Mouse (Mus musculus) ES-E14 (cell line): Measurements from ENCODE around the gene Prdm5. TPM values are rescaled to one million over a fixed set of nuclear protein-coding genes. Genes with fewer than 3 reads are reported as not detected.

ENCODE experiments used
- DNase-seq: peaks from one replicate; pipeline ENCODE4 v3.0.0-alpha.2; 2013; ENCODE audit warnings: low read depth, low spot score
- H3K27ac ChIP-seq: 2 replicates; pipeline ENCODE4 v1.5.1; 2012; ENCODE audit warnings: low read depth, mild to moderate bottlenecking, low read length, moderate library complexity, mixed read lengths; ENCODE audit not compliant: poor library complexity, insufficient read depth, severe bottlenecking
- H3K36me3 ChIP-seq: 2 replicates; pipeline ENCODE4 v1.6.1; 2012; ENCODE audit warnings: mild to moderate bottlenecking, low read length, moderate library complexity, mixed read lengths; ENCODE audit not compliant: control insufficient read depth, poor library complexity, insufficient read depth, severe bottlenecking
- H3K4me1 ChIP-seq, 2 experiments: fragments of 150-350 bp in 1 of 2; sonication (generic) in 1 of 2; 2 replicates each; pipeline ENCODE4 v1.6.1; 2012; ENCODE audit warnings: low read length in 2 of 2, mild to moderate bottlenecking in 1 of 2, mixed read lengths in 1 of 2; ENCODE audit not compliant: control insufficient read depth in 2 of 2, insufficient read depth in 2 of 2, poor library complexity in 1 of 2
- H3K4me3 ChIP-seq, 2 experiments: fragments of 150-350 bp in 1 of 2; sonication (generic) in 1 of 2; 2 replicates each; pipeline ENCODE4 v1.5.1; 2012; ENCODE audit warnings: low read length in 2 of 2, low read depth in 1 of 2, mild to moderate bottlenecking in 1 of 2, mixed read lengths in 1 of 2; ENCODE audit not compliant: insufficient read depth in 1 of 2, poor library complexity in 1 of 2, severe bottlenecking in 1 of 2
- H3K9ac ChIP-seq: 2 replicates; pipeline ENCODE4 v1.6.1; 2012; ENCODE audit warnings: low read depth, mild to moderate bottlenecking, low read length, mixed read lengths; ENCODE audit not compliant: poor library complexity, insufficient read depth, severe bottlenecking
- H3K9me3 ChIP-seq: fragments of 150-350 bp; sonication (generic); 2 replicates; pipeline ENCODE4 v1.6.1; 2012; ENCODE audit warnings: low read depth, mild to moderate bottlenecking, low read length; ENCODE audit not compliant: control insufficient read depth, insufficient read depth
- CHD2 ChIP-seq: IDR thresholded peaks from 2 replicates; pipeline ENCODE4 v1.6.1; 2014; ENCODE audit warnings: mild to moderate bottlenecking, low read depth, low read length, inconsistent platforms
- HCFC1 ChIP-seq: IDR thresholded peaks from 2 replicates; pipeline ENCODE4 v1.6.1; 2012; ENCODE audit warnings: low read length, inconsistent platforms, borderline replicate concordance; ENCODE audit not compliant: insufficient read depth
- MAFK ChIP-seq: IDR thresholded peaks from 2 replicates; pipeline ENCODE4 v1.6.1; 2014; ENCODE audit warnings: mild to moderate bottlenecking, low read depth, low read length, inconsistent platforms; ENCODE audit not compliant: insufficient read depth
- ZC3H11A ChIP-seq: IDR thresholded peaks from 2 replicates; pipeline ENCODE4 v1.6.1; 2012; ENCODE audit warnings: low read depth, mild to moderate bottlenecking, inconsistent platforms, low read length, borderline replicate concordance
- ZNF384 ChIP-seq: IDR thresholded peaks from 2 replicates; pipeline ENCODE4 v1.6.1; 2012; ENCODE audit warnings: low read depth, low read length, inconsistent platforms
- in situ Hi-C, 2 experiments: fragments of 600-800 bp; cut with MboI; formaldehyde crosslinking; loops; one replicate each; pipeline ENCODE4 v1.15.1; 2025; ENCODE audit warnings: low sequenced_read_pairs in 2 of 2, inconsistent platforms in 1 of 2; ENCODE audit not compliant: unreplicated experiment in 2 of 2
- total RNA-seq: library from RNA; depleted of rRNA; stranded (reverse); fragments of 300-350 nt; gene quantifications from 2 replicates; pipeline ENCODE4 v1.2.3, GENCODE M21; 2012

Prdm5 gene
- total RNA-seq, 1 experiment: 26.1 TPM

DNA sequence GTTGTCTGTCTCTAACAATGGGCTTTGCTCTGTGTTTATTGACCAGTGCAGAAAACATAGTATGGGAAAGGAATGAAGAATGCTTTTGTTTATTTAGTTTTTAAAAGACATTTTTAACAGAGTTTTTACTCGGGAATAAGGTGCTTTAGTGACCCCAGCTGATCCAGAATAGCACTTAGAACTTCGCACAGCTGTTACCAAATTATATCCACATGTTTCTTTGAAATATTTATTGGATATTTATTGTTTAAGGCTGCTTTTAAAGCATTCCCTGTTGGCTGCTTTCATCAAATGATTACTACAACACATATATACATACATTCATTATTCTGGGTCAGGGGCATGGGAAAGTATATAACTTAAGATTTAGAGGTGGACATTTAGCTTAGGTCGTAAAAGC is 32.9 kb downstream of the Prdm5 start:
- H3K9ac ChIP-seq: no peak overlapping the region
- no peak overlapping the region for H3K27ac ChIP-seq
- DNase-seq: no peak
- H3K36me3 ChIP-seq: no peaks in the 10 kb centered on the region; the same call in none of the 2 replicates
- no peaks in the 10 kb centered on the region; a peak in 1 of 4 replicates for H3K4me1 ChIP-seq
- no peak for TF ChIP-seq ZNF384
- TF ChIP-seq CHD2: no peak
- TF ChIP-seq HCFC1: no peak
- no peak for TF ChIP-seq ZC3H11A
- no peak for TF ChIP-seq MAFK
- in situ Hi-C loops: no loop called here
- H3K9me3 ChIP-seq: no peaks in the 10 kb centered on the region
- no peak overlapping the region for H3K4me3 ChIP-seq

DNA sequence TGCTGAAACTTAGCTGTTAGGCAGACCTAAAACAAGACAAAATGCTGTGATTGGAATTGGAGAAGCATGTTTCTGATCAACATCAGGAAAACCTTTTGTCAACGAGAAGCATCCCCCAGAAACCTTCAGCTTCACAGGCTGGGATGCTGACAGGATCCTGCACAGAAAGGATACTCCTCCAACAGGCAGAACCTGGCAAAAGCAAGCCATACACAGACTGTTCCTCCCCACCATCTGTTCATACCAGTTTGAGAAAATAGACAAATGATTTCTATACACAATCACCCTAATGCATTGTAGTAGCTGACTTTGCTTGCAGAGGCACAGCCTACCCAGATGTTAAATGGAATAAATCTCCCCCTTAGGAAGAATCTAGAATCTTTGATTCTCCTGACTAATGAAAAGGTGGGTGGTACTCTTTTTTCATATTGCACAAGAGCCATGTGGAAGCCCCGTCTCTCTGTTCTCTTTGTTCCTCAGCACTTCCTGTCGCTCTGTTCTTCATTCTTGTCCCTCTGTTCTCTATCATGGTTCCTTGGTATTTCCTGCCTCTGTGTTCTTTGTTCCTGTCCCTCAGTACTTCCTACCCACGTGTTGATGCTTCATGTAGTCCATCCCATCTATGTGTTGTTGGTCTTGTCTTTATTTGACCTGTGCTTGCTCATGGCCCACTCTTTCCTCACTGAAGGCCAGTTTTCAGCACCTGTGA is 39.4 kb downstream of the Prdm5 start:
- Histone ChIP-seq H3K27ac (no peak overlapping the region), H3K4me1 (no peaks in the 10 kb centered on the region; a peak in 1 of 4 replicates), H3K9ac (no peak overlapping the region), H3K9me3 (no peaks in the 10 kb centered on the region), H3K36me3 (no peaks in the 10 kb centered on the region), H3K4me3 (no peak overlapping the region)
- no peak for DNase-seq
- TF ChIP-seq ZNF384 (no peak), ZC3H11A (no peak), HCFC1 (no peak), MAFK (no peak), CHD2 (no peak)
- in situ Hi-C loops: no loop called here

DNA sequence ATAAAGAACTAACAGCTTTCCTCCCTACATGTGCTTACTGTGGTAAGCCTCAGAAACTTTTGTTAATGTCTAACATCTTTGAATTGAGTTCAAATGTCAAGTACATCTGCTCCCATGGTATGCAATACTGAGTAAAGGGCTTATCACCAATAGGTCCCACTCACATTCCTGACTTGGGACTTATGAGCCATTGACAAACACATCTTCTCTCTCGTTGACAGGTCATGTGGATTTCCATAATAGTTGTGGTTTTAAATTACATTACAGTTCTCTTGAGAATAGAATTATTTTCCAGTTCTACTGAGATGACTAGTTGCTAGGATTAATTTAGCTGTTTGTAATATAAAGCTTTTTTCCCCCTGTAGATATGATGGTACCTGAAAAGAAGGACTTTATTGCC is 49.9 kb downstream of the Prdm5 start:
- TF ChIP-seq ZC3H11A (no peak), HCFC1 (no peak), ZNF384 (no peak), MAFK (no peak), CHD2 (no peak)
- no peak overlapping the region for H3K27ac ChIP-seq
- in situ Hi-C loops: no loop called here
- peaks cover 3% of the 10 kb centered on the region for H3K36me3 ChIP-seq
- H3K4me3 ChIP-seq: no peak overlapping the region
- 0 out of 4 replicates have a peak, but pooled peaks cover 0 to 2% of the 10 kb centered on the region in 2 experiments for H3K4me1 ChIP-seq
- DNase-seq: no peak
- no peaks in the 10 kb centered on the region for H3K9me3 ChIP-seq
- H3K9ac ChIP-seq: no peak overlapping the region

DNA sequence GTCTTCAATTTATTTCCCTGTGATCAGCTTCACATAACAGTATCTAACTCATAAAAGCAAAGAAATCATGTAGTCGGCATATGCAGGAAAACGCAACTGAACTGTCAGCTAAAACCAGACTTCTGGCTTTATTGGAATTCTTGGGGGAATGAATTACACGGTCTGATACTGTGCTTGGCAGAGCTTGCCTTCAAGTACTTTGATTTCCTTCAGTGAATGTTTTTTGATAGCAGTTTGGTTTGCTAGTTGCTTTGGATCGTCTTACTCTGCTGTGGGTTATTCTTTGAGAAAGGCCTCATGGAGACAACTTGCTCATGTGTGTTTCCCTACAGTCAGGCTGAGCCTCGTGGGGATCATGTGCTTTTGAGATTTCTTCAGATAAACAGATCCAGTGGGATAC is 52.7 kb downstream of the Prdm5 start:
- no peak for DNase-seq
- no peaks in the 10 kb centered on the region for H3K9me3 ChIP-seq
- H3K36me3 ChIP-seq: peaks cover 3% of the 10 kb centered on the region
- in situ Hi-C loops: no loop called here
- TF ChIP-seq ZNF384: no peak
- TF ChIP-seq CHD2: no peak
- no peak for TF ChIP-seq HCFC1
- TF ChIP-seq MAFK: no peak
- no peak for TF ChIP-seq ZC3H11A
- no peak overlapping the region for H3K27ac ChIP-seq
- no peaks in the 10 kb centered on the region for H3K4me1 ChIP-seq
- H3K4me3 ChIP-seq: no peak overlapping the region
- H3K9ac ChIP-seq: no peak overlapping the region

DNA sequence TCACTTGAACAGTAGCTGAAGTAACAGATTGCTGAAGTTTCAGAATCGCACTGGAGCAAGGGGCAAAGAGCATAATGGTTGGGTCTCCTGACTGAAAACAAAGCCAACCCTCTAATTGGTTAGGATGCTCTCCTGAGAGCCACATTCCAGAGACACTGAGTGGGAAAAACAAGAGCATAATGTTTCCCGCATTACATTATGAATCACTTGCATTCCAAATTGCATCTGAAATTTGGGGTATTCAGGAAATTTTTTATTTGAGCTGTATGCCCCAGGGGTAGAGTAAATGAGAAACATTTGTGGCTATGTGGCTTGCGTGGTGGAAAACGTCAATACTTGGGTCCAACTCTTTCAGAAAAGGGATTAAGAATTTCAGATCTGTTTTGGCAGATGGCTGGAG is 55.2 kb downstream of the Prdm5 start:
- Histone ChIP-seq H3K4me3 (no peak overlapping the region), H3K36me3 (peaks cover 3% of the 10 kb centered on the region), H3K9ac (no peak overlapping the region), H3K4me1 (no peaks in the 10 kb centered on the region), H3K27ac (no peak overlapping the region), H3K9me3 (no peaks in the 10 kb centered on the region)
- no peak for TF ChIP-seq MAFK
- in situ Hi-C loops: no loop called here
- DNase-seq: no peak
